ENCODE assay signal across 10 mouse cellular contexts in genomic region chr4:95081632-95082031, GRCm38 (mm10). TPM values are rescaled to one million over a fixed set of nuclear protein-coding genes. Genes with fewer than 3 reads are reported as not detected.
A peak's percentile ranks its signal among the peaks of the same experiment; 100 is the strongest.
DNase-seq lines count a peak whose midpoint lies in the region; ATAC-seq and TF ChIP-seq lines count a peak whose summit lies in the region.
"Had no signal": no experiment of that assay in that cellular context is flagged by ENCODE, and none has a peak within 500 bp of the region (broad histone marks: within the 10 kb centered on the region; RNA-seq: fewer than 3 reads in every experiment).

No protein-coding gene starts in this region.

- peaks cover 24% of the 10 kb centered on the region; the same call in 1 of the 2 replicates for H3K4me1 ChIP-seq in lung, postnatal 0 days (ENCODE audit: insufficient read depth, low read depth, low read length)
- peaks cover 23% of the 10 kb centered on the region for H3K4me1 ChIP-seq in bone marrow macrophage, adult 2 months (ENCODE audit: control insufficient read depth, insufficient read depth, low read length)
- peaks cover 14% of the 10 kb centered on the region for H3K4me1 ChIP-seq in heart, embryonic 11.5 days (ENCODE audit: control insufficient read depth, insufficient read depth, low read length)
- peaks cover 28% of the 10 kb centered on the region for H3K4me1 ChIP-seq in stomach, embryonic 15.5 days

- TF ChIP-seq POLR2A in bone marrow macrophage, adult 2 months (IDR thresholded peaks at IDR 0.05; ENCODE audit: borderline replicate concordance, low read depth, low read length), result no peak

- no peaks in the 10 kb centered on the region for H3K27me3 ChIP-seq in lung, postnatal 0 days (replicated peaks; ENCODE audit: insufficient read depth, low read length)
- H3K27me3 ChIP-seq in heart, embryonic 11.5 days (ENCODE audit: control insufficient read depth, insufficient read depth, low read length), result no peaks in the 10 kb centered on the region
- no peaks in the 10 kb centered on the region for H3K27me3 ChIP-seq in stomach, embryonic 15.5 days (replicated peaks)

- H3K9me3 ChIP-seq in lung, postnatal 0 days (ENCODE audit: low read length), result no peaks in the 10 kb centered on the region
- H3K9me3 ChIP-seq in heart, embryonic 11.5 days (replicated peaks; ENCODE audit: control insufficient read depth, low read length), result no peaks in the 10 kb centered on the region
- H3K9me3 ChIP-seq in stomach, embryonic 15.5 days, result no peaks in the 10 kb centered on the region

- 33% methylated on average over 8 of the region's 8 CpGs for WGBS in lung, postnatal 0 days
- WGBS in heart, embryonic 11.5 days (ENCODE audit: insufficient replicate concordance), result 15% methylated on average over 8 of the region's 8 CpGs
- 34% methylated on average over 8 of the region's 8 CpGs for WGBS in stomach, embryonic 15.5 days

- TF ChIP-seq EP300 in lung, postnatal 0 days (IDR thresholded peaks at IDR 0.05), result no peak

- H3K36me3 ChIP-seq in lung, postnatal 0 days (ENCODE audit: insufficient read depth, low read length), result no peaks in the 10 kb centered on the region
- no peaks in the 10 kb centered on the region for H3K36me3 ChIP-seq in heart, embryonic 11.5 days (ENCODE audit: control insufficient read depth, insufficient read depth, low read length)
- no peaks in the 10 kb centered on the region for H3K36me3 ChIP-seq in stomach, embryonic 15.5 days

- no peak for TF ChIP-seq CTCF in lung, postnatal 0 days (IDR thresholded peaks at IDR 0.05)
- no peak for TF ChIP-seq CTCF in bone marrow macrophage, adult 2 months (IDR thresholded peaks at IDR 0.05; ENCODE audit: low read depth, low read length)

- peak; percentile 49 for DNase-seq in lung, postnatal 0 days (ENCODE audit: low spot score)
- no peak for DNase-seq in lung, postnatal 10 days
- DNase-seq in liver, result no peak
- no peak for DNase-seq in right cerebral cortex, postnatal 14 days
- DNase-seq: cerebellum, postnatal 36 days; layer of hippocampus, postnatal 36 days had no signal

- H3K27ac ChIP-seq in lung, postnatal 0 days (ENCODE audit: low read length), result peak overlapping the region; percentile 91
- peak overlapping the region; percentile 41 for H3K27ac ChIP-seq in bone marrow macrophage, adult 2 months (ENCODE audit: insufficient read depth, low read depth, low read length)
- peak overlapping the region; percentile 19; the same call in 1 of the 2 replicates for H3K27ac ChIP-seq in heart, embryonic 11.5 days (ENCODE audit: low read depth, low read length)
- H3K27ac ChIP-seq in stomach, embryonic 15.5 days, result peak overlapping the region; percentile 80

- no peak overlapping the region for H3K9ac ChIP-seq in lung, postnatal 0 days (replicated peaks; ENCODE audit: low read depth)
- H3K9ac ChIP-seq in heart, embryonic 11.5 days (ENCODE audit: low read depth, low read length), result no peak overlapping the region
- H3K9ac ChIP-seq in stomach, embryonic 15.5 days, result no peak overlapping the region

- H3K4me2 ChIP-seq in lung, postnatal 0 days (replicated peaks; ENCODE audit: low read depth, low read length), result no peak overlapping the region
- no peak overlapping the region for H3K4me2 ChIP-seq in heart, embryonic 11.5 days
- no peak overlapping the region for H3K4me2 ChIP-seq in stomach, embryonic 15.5 days
- H3K4me2 ChIP-seq: midbrain, embryonic 11.5 days had no signal

- no peak overlapping the region for H3K4me3 ChIP-seq in lung, postnatal 0 days (ENCODE audit: low read depth, low read length)
- no peak overlapping the region for H3K4me3 ChIP-seq in bone marrow macrophage, adult 2 months (ENCODE audit: insufficient read depth, low read length)
- no peak overlapping the region for H3K4me3 ChIP-seq in heart, embryonic 11.5 days (ENCODE audit: low read depth, low read length)
- H3K4me3 ChIP-seq in stomach, embryonic 15.5 days (replicated peaks), result no peak overlapping the region

- peak; percentile 29 for ATAC-seq in lung, postnatal 0 days
- peak; percentile 62; the same call in 1 of the 2 replicates for ATAC-seq in heart, embryonic 11.5 days (replicated peaks; ENCODE audit: insufficient number of reproducible peaks, low FRiP score, low TSS enrichment)
- no peak for ATAC-seq in stomach, embryonic 15.5 days (ENCODE audit: insufficient read depth, low FRiP score, low read depth)

RNA-seq across cellular contexts. Expression of gene Jun, which starts 29.6 kb away (rescaled TPM):
- 145 and 158 TPM in 2 replicates for polyA plus RNA-seq in lung, postnatal 0 days (2015; fragmentation: Nextera tagmentation; extraction: Ambion mirVana)
- polyA plus RNA-seq in bone marrow macrophage, adult 2 months (2012; ENCODE audit: insufficient read depth, insufficient read length, missing spikeins), result 37.4 and 39.6 TPM in 2 replicates
- polyA plus RNA-seq in heart, embryonic 11.5 days (2014; fragmentation: Nextera tagmentation; extraction: Ambion mirVana), result 33.6 and 34.5 TPM in 2 replicates
- polyA plus RNA-seq in stomach, embryonic 15.5 days (2015; fragmentation: Nextera tagmentation; extraction: Ambion mirVana), result 102 and 103 TPM in 2 replicates

Comparison
In these comparisons a context has a peak if more than half of its experiments do, and no peak if none do; other contexts are left out.
1. H3K27ac ChIP-seq: peak in every context shown above with its lines; median percentile 91 in lung, postnatal 0 days; 80 in stomach, embryonic 15.5 days; 41 in bone marrow macrophage, adult 2 months; 19 in heart, embryonic 11.5 days.